ENCODE assay signal across 12 mouse cellular contexts in the genomic region with DNA sequence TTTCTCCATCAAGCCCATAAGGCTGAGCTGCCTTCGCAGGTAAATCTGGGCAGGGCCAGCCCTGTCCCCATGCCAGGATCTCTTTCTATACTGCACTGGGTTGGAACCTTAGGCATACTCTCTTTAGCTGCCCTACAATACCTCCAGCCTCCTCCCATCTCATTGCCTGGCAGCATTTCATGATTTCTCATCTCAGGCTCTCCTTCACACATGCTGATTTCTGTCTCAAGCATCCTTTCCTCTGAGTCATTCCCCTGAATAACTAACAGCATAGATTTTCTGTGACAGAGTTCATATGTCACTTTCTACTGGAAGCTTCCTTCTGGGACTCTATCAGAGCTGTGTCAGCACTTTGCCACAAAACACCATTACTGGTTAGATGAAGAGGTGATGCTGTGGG.
"Had no signal": no experiment of that assay in that cellular context is flagged by ENCODE, and none has a peak within 500 bp of the region (broad histone marks: within the 10 kb centered on the region; RNA-seq: fewer than 3 reads in every experiment).

No protein-coding gene starts in this region.

- DNase-seq: lung, adult 18-20 months; lung, embryonic 14.5 days; lung, postnatal 10 days; lung, postnatal 4 days; midbrain, embryonic 14.5 days; retina, postnatal 1 day; right cerebral cortex, postnatal 25 days; right cerebral cortex, postnatal 4 days; spleen, adult 18-20 months; thymus, adult 18-20 months; thymus, postnatal 14 days; thymus, postnatal 36 days had no signal
